Mouse (Mus musculus): ENCODE data around the gene Necap2. TPM values are rescaled to one million over a fixed set of nuclear protein-coding genes. Genes with fewer than 3 reads are reported as not detected.

The Necap2 gene
- polyA plus RNA-seq, 1 experiment from 2014 or later = 59.7 TPM

- Histone ChIP-seq H3K4me3 (ENCODE audit: low read depth, low read length) (no peak overlapping the region), H3K9me3 (ENCODE audit: control insufficient read depth, low read length) (0 out of 2 replicates have a peak, but pooled peaks cover 5% of the 10 kb centered on the region), H3K27me3 (replicated peaks; ENCODE audit: control insufficient read depth, insufficient read depth, low read length) (no peaks in the 10 kb centered on the region), H3K9ac (ENCODE audit: low read length) (no peak overlapping the region), H3K4me2 (ENCODE audit: low read length) (no peak overlapping the region), H3K27ac (ENCODE audit: low read depth) (no peak overlapping the region), H3K36me3 (ENCODE audit: control insufficient read depth, insufficient read depth, low read length) (peaks cover 20% of the 10 kb centered on the region), H3K4me1 (replicated peaks; ENCODE audit: control insufficient read depth, insufficient read depth, low read length) (no peaks in the 10 kb centered on the region)
- 34% methylated on average over 10 of the region's 10 CpGs for WGBS
- DNase-seq (ENCODE audit: low spot score) (no peak), ATAC-seq (replicated peaks; ENCODE audit: low FRiP score, low TSS enrichment, low read depth) (no peak)
Observed at GRCm38 (mm10) chr4:141108196-141108732, 30.1 kb upstream of the Necap2 start.

DNA sequence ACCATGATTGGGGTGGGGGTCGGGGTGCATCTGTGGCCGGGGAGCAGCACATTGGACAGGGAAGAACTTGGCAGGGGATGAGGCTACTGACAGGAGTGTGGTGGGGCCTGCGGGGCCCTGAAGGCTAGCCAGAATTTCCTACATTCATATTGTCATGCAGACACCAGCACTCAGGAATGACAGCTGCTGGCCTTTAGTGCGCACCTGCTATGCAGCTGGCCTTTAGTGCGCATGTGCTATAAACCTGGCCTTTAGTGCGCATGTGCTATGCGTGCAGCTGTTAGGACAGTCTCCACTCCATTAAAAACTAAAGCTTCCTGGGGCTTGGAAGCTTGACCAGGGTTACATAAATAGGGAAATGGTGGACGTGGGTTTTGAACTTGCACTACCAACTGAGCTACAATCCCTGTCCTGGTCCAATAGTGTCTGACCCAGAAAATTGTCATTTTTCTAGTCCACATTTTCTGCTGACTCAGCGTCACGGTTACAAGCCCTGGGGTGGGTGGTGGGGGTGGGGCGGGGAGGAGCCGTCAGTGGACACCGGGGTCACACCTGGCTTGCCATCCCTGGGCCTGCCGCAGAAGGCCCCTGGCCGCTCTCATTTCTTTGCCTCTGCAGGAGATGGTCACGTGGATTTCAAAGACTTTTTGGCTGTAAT, 28.5 kb upstream of the Necap2 start:
- DNase-seq (ENCODE audit: low spot score) = no peak
- H3K27me3 ChIP-seq (replicated peaks; ENCODE audit: control insufficient read depth, insufficient read depth, low read length) = no peaks in the 10 kb centered on the region
- 79% methylated on average over 16 of the region's 16 CpGs for WGBS

GRCm38 (mm10) chr4:141101855-141102254, 23.7 kb upstream of the Necap2 start:
- DNase-seq (ENCODE audit: low spot score) (peak; percentile 65), ATAC-seq (replicated peaks; ENCODE audit: low FRiP score, low TSS enrichment, low read depth) (no peak)
- 63% methylated on average over 6 of the region's 6 CpGs for WGBS
- H3K4me3 ChIP-seq (ENCODE audit: low read depth, low read length) = no peak overlapping the region
- no peak overlapping the region for H3K9ac ChIP-seq (ENCODE audit: low read length)
- H3K27me3 ChIP-seq (replicated peaks; ENCODE audit: control insufficient read depth, insufficient read depth, low read length) = no peaks in the 10 kb centered on the region
- no peaks in the 10 kb centered on the region for H3K36me3 ChIP-seq (ENCODE audit: control insufficient read depth, insufficient read depth, low read length)
- H3K4me2 ChIP-seq (ENCODE audit: low read length) = no peak overlapping the region
- H3K9me3 ChIP-seq (ENCODE audit: control insufficient read depth, low read length) = no peaks in the 10 kb centered on the region
- no peak overlapping the region for H3K27ac ChIP-seq (ENCODE audit: low read depth)
- no peaks in the 10 kb centered on the region; the same call in 1 of the 2 replicates for H3K4me1 ChIP-seq (replicated peaks; ENCODE audit: control insufficient read depth, insufficient read depth, low read length)

More for the DNA sequence above, 28.5 kb upstream of the Necap2 start:
- Histone ChIP-seq H3K4me1 (replicated peaks; ENCODE audit: control insufficient read depth, insufficient read depth, low read length) (no peaks in the 10 kb centered on the region), H3K9me3 (ENCODE audit: control insufficient read depth, low read length) (0 out of 2 replicates have a peak, but pooled peaks cover 5% of the 10 kb centered on the region), H3K27ac (ENCODE audit: low read depth) (no peak overlapping the region), H3K4me2 (ENCODE audit: low read length) (no peak overlapping the region), H3K9ac (ENCODE audit: low read length) (no peak overlapping the region), H3K36me3 (ENCODE audit: control insufficient read depth, insufficient read depth, low read length) (peaks cover 9% of the 10 kb centered on the region), H3K4me3 (ENCODE audit: low read depth, low read length) (no peak overlapping the region)
- no peak for ATAC-seq (replicated peaks; ENCODE audit: low FRiP score, low TSS enrichment, low read depth)

- no peaks in the 10 kb centered on the region for H3K9me3 ChIP-seq (ENCODE audit: control insufficient read depth, low read length)
- H3K27me3 ChIP-seq (replicated peaks; ENCODE audit: control insufficient read depth, insufficient read depth, low read length) = no peaks in the 10 kb centered on the region
- H3K27ac ChIP-seq (ENCODE audit: low read depth) = no peak overlapping the region
- DNase-seq (ENCODE audit: low spot score) (no peak), ATAC-seq (replicated peaks; ENCODE audit: low FRiP score, low TSS enrichment, low read depth) (no peak)
- no peak overlapping the region for H3K4me2 ChIP-seq (ENCODE audit: low read length)
- H3K9ac ChIP-seq (ENCODE audit: low read length) = no peak overlapping the region
- H3K4me1 ChIP-seq (replicated peaks; ENCODE audit: control insufficient read depth, insufficient read depth, low read length) = no peaks in the 10 kb centered on the region; the same call in 1 of the 2 replicates
- 91% methylated on average over 9 of the region's 9 CpGs for WGBS
- H3K36me3 ChIP-seq (ENCODE audit: control insufficient read depth, insufficient read depth, low read length) = no peaks in the 10 kb centered on the region
- no peak overlapping the region for H3K4me3 ChIP-seq (ENCODE audit: low read depth, low read length)
Observed at GRCm38 (mm10) chr4:141101291-141101690, 23.1 kb upstream of the Necap2 start.

DNA sequence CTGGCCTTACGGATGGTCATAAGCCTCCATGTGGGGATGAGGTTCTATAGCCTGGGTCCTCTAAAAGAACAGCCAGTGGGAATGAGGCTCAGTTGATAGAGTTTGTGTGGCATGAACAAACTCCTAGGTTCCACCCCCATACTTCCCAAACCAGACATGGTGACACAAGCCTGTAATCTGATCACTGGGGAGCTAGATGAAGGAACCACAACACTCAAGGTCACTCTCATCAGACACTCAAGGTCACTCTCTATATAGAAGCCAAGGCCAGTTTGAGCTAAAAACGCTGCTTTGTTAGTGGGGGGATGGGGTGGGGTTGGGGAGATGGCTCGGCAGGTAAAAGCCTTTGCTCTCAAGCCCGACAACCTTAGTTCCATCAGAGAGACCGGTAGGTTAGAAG, 21.8 kb upstream of the Necap2 start:
- Histone ChIP-seq H3K4me2 (ENCODE audit: low read length) (no peak overlapping the region), H3K9ac (ENCODE audit: low read length) (no peak overlapping the region), H3K9me3 (ENCODE audit: control insufficient read depth, low read length) (no peaks in the 10 kb centered on the region), H3K27me3 (replicated peaks; ENCODE audit: control insufficient read depth, insufficient read depth, low read length) (no peaks in the 10 kb centered on the region), H3K4me1 (replicated peaks; ENCODE audit: control insufficient read depth, insufficient read depth, low read length) (no peaks in the 10 kb centered on the region; the same call in 1 of the 2 replicates), H3K27ac (ENCODE audit: low read depth) (no peak overlapping the region), H3K4me3 (ENCODE audit: low read depth, low read length) (no peak overlapping the region), H3K36me3 (ENCODE audit: control insufficient read depth, insufficient read depth, low read length) (no peaks in the 10 kb centered on the region)
- no peak for DNase-seq (ENCODE audit: low spot score)
- WGBS = 69% methylated on average over 5 of the region's 5 CpGs
- ATAC-seq (replicated peaks; ENCODE audit: low FRiP score, low TSS enrichment, low read depth) = no peak

GRCm38 (mm10) chr4:141098935-141099334, 20.8 kb upstream of the Necap2 start:
- no peak overlapping the region for H3K4me3 ChIP-seq (ENCODE audit: low read depth, low read length)
- no peak for ATAC-seq (replicated peaks; ENCODE audit: low FRiP score, low TSS enrichment, low read depth)
- 66% methylated on average over 4 of the region's 4 CpGs for WGBS

GRCm38 (mm10) chr4:141096710-141097109, 18.6 kb upstream of the Necap2 start:
- WGBS = 22% methylated on average over 9 of the region's 9 CpGs
- ATAC-seq (replicated peaks; ENCODE audit: low FRiP score, low TSS enrichment, low read depth) = no peak

More at GRCm38 (mm10) chr4:141098935-141099334, 20.8 kb upstream of the Necap2 start:
- DNase-seq (ENCODE audit: low spot score) = no peak
- H3K27me3 ChIP-seq (replicated peaks; ENCODE audit: control insufficient read depth, insufficient read depth, low read length) = no peaks in the 10 kb centered on the region
- H3K4me1 ChIP-seq (replicated peaks; ENCODE audit: control insufficient read depth, insufficient read depth, low read length) = no peaks in the 10 kb centered on the region; the same call in 1 of the 2 replicates
- H3K27ac ChIP-seq (ENCODE audit: low read depth) = no peak overlapping the region
- no peaks in the 10 kb centered on the region for H3K9me3 ChIP-seq (ENCODE audit: control insufficient read depth, low read length)
- no peaks in the 10 kb centered on the region for H3K36me3 ChIP-seq (ENCODE audit: control insufficient read depth, insufficient read depth, low read length)
- no peak overlapping the region for H3K4me2 ChIP-seq (ENCODE audit: low read length)
- no peak overlapping the region for H3K9ac ChIP-seq (ENCODE audit: low read length)

GRCm38 (mm10) chr4:141095016-141095415, 16.9 kb upstream of the Necap2 start:
- DNase-seq (ENCODE audit: low spot score) (no peak), ATAC-seq (replicated peaks; ENCODE audit: low FRiP score, low TSS enrichment, low read depth) (no peak)
- no peak overlapping the region for H3K27ac ChIP-seq (ENCODE audit: low read depth)
- H3K9me3 ChIP-seq (ENCODE audit: control insufficient read depth, low read length) = no peaks in the 10 kb centered on the region
- H3K4me2 ChIP-seq (ENCODE audit: low read length) = no peak overlapping the region
- H3K4me1 ChIP-seq (replicated peaks; ENCODE audit: control insufficient read depth, insufficient read depth, low read length) = no peaks in the 10 kb centered on the region; the same call in 1 of the 2 replicates
- H3K9ac ChIP-seq (ENCODE audit: low read length) = no peak overlapping the region
- H3K27me3 ChIP-seq (replicated peaks; ENCODE audit: control insufficient read depth, insufficient read depth, low read length) = no peaks in the 10 kb centered on the region
- no peak overlapping the region for H3K4me3 ChIP-seq (ENCODE audit: low read depth, low read length)
- H3K36me3 ChIP-seq (ENCODE audit: control insufficient read depth, insufficient read depth, low read length) = no peaks in the 10 kb centered on the region
- WGBS = 79% methylated on average over 10 of the region's 10 CpGs

More at GRCm38 (mm10) chr4:141096710-141097109, 18.6 kb upstream of the Necap2 start:
- Histone ChIP-seq H3K4me1 (replicated peaks; ENCODE audit: control insufficient read depth, insufficient read depth, low read length) (no peaks in the 10 kb centered on the region; the same call in 1 of the 2 replicates), H3K4me2 (ENCODE audit: low read length) (no peak overlapping the region), H3K27me3 (replicated peaks; ENCODE audit: control insufficient read depth, insufficient read depth, low read length) (no peaks in the 10 kb centered on the region), H3K27ac (ENCODE audit: low read depth) (no peak overlapping the region), H3K9me3 (ENCODE audit: control insufficient read depth, low read length) (no peaks in the 10 kb centered on the region), H3K36me3 (ENCODE audit: control insufficient read depth, insufficient read depth, low read length) (no peaks in the 10 kb centered on the region), H3K9ac (ENCODE audit: low read length) (no peak overlapping the region), H3K4me3 (ENCODE audit: low read depth, low read length) (no peak overlapping the region)
- no peak for DNase-seq (ENCODE audit: low spot score)

- no peak for ATAC-seq (replicated peaks; ENCODE audit: low FRiP score, low TSS enrichment, low read depth)
- H3K4me1 ChIP-seq (replicated peaks; ENCODE audit: control insufficient read depth, insufficient read depth, low read length) = no peaks in the 10 kb centered on the region
- WGBS = 61% methylated on average over 9 of the region's 9 CpGs
Observed at GRCm38 (mm10) chr4:141088714-141089113, 10.6 kb upstream of the Necap2 start.

More at GRCm38 (mm10) chr4:141088714-141089113, 10.6 kb upstream of the Necap2 start:
- Histone ChIP-seq H3K4me3 (ENCODE audit: low read depth, low read length) (no peak overlapping the region), H3K9me3 (ENCODE audit: control insufficient read depth, low read length) (no peaks in the 10 kb centered on the region), H3K9ac (ENCODE audit: low read length) (no peak overlapping the region), H3K36me3 (ENCODE audit: control insufficient read depth, insufficient read depth, low read length) (no peaks in the 10 kb centered on the region), H3K27me3 (replicated peaks; ENCODE audit: control insufficient read depth, insufficient read depth, low read length) (no peaks in the 10 kb centered on the region), H3K4me2 (ENCODE audit: low read length) (no peak overlapping the region), H3K27ac (ENCODE audit: low read depth) (no peak overlapping the region)
- DNase-seq (ENCODE audit: low spot score) = no peak

All from intestine, embryonic 14.5 days (tissue).